Mouse (Mus musculus): ENCODE measurements around the gene Tbl1xr1.

DNA sequence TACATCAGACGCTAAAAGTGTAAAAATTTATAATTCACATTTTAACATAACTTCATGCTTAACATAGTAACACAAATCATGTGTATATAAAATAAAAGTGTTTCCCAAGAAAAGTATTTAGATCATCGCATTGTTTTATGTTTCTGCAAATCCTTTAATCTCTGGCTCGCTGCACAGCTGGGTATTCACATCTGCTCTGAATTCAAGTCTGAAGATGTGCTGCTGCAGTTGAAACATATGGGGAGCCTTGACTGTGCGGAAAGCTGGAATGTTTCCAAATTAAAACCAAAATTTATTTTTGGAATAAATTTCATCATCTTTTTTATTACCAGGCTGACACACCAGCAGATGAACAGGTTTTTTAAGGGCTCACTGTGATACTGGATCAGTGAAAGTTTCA is 97.8 kb downstream of the Tbl1xr1 start:
- no peak for TF ChIP-seq TCF12 (IDR thresholded peaks at IDR 0.05; ENCODE audit: insufficient read depth, poor library complexity, severe bottlenecking)
- TF ChIP-seq E2F4 (IDR thresholded peaks at IDR 0.05; ENCODE audit: insufficient read depth): no peak
- TF ChIP-seq POLR2A (IDR thresholded peaks at IDR 0.05; ENCODE audit: insufficient read length, low read depth): no peak
- TF ChIP-seq POLR2AphosphoS2 (IDR thresholded peaks at IDR 0.05; ENCODE audit: insufficient read length, low read depth): no peak
- no peak for TF ChIP-seq CEBPB (IDR thresholded peaks at IDR 0.05; ENCODE audit: insufficient read depth, poor library complexity, severe bottlenecking)
- no peak for TF ChIP-seq MAX (IDR thresholded peaks at IDR 0.05; ENCODE audit: low read depth)
- no peak for TF ChIP-seq MYOD1 (IDR thresholded peaks at IDR 0.05; ENCODE audit: control insufficient read depth in 1 of 3, insufficient read length in 2 of 3, low read depth in 2 of 3)
- TF ChIP-seq USF1 (IDR thresholded peaks at IDR 0.05; ENCODE audit: low read depth): no peak
- no peak for TF ChIP-seq REST (IDR thresholded peaks at IDR 0.05; ENCODE audit: insufficient read depth, insufficient read length)
- no peak for TF ChIP-seq SRF (IDR thresholded peaks at IDR 0.05; ENCODE audit: control insufficient read depth, insufficient read length, low read depth)
- TF ChIP-seq MYOG (IDR thresholded peaks at IDR 0.05; ENCODE audit: control insufficient read depth in 1 of 3, insufficient read depth in 1 of 3, insufficient read length in 2 of 3, low read depth in 2 of 3): no peak
- TF ChIP-seq TCF3 (IDR thresholded peaks at IDR 0.05; ENCODE audit: insufficient read length, low read depth): no peak

Data from myocyte (in vitro differentiated cells).